Mouse (Mus musculus) brain, embryonic 18.5 days (tissue): ENCODE measurements around the gene Cyyr1.

Experiments
- DNase-seq: peaks from one replicate; pipeline ENCODE4 v3.0.0-alpha.2; 2012; ENCODE audit warnings: low read depth, low spot score

Cyyr1 gene

GRCm38 (mm10) chr16:85470057-85470456 lies 83.1 kb downstream of the Cyyr1 start:
- DNase-seq, result no peak

DNA sequence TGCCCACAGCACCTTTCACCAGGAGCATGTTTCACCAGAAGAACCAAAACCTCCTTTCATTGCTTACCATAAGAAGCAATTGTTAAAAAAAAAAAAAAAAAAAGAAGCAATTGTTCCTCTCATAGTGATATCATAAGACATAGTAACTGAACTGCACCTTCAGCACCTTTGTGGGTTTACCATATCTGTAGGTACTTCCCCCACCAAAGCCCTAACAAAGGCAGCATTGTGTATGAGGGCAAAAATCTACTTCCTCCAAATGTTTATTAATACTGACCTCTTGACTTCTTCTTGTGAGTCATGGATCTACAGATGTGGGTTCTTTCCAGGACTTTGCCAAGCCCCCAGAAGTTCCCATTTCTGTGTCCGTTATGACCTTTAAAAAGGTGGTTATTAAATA lies 98.2 kb downstream of the Cyyr1 start:
- no peak for DNase-seq

DNA sequence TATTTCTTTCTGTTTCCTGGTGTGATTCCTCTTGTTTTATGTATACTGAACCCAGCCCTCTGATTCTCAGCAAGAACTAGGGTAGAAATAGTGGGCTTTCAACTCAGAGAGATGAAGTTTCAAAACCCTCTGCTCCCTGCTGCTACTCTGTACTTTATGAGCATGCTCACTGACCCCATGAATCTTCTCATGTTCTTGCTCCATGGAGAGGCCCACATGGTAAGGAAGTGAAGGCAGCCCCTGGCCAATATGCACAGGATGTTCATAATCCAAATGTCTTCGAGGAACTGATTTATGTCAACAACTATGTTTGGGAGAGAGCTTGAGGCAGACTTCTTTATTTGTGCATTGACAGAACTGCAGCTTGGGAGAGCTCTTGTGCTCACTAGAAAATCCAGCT lies 106.9 kb downstream of the Cyyr1 start:
- DNase-seq, result no peak

- no peak for DNase-seq
Observed at GRCm38 (mm10) chr16:85445801-85446200, 107.4 kb downstream of the Cyyr1 start.

- no peak for DNase-seq
Observed at GRCm38 (mm10) chr16:85435427-85435826, 117.8 kb downstream of the Cyyr1 start.

GRCm38 (mm10) chr16:85429173-85429572 lies 124.0 kb downstream of the Cyyr1 start:
- no peak for DNase-seq

DNA sequence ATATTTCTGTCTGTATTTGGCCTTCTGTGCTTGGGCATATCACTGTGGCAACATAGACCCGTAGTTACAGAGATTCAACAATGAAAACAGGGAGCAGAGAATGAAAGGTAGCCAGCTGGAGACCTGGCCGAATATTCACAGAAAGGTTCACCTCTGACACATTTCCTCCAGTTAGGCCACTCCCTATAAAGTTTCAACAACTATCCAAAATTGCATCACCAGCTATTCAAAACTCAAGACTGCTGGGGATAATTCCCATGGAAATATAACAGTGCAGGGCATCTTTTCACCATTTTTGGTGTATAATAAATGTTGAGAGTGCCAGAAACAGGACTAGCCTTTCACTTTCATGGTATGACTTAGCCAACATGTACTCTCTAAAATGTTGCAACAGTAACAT lies 130.3 kb downstream of the Cyyr1 start:
- no peak for DNase-seq

DNA sequence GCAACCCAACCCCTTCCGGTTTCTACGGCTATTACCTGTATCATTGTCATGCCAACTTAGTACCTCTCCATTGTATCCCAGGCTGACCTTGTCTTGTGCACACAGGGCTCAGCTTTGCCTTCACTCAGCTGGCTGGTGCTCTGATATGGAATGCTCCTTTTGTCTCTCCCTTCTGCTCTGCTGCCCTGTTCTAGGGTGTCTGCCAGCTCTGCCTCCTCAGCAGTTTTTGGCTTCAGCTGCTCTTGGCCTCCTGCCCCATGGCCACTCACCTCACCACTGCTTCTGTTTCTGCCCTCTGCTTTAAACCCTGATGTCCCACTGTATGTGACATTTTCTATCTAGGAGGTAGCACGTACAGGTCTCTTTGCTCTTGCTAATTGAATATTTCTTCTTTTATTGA lies 137.8 kb downstream of the Cyyr1 start:
- no peak for DNase-seq

GRCm38 (mm10) chr16:85393430-85393948 lies 159.7 kb downstream of the Cyyr1 start:
- no peak for DNase-seq

GRCm38 (mm10) chr16:85386801-85387200 lies 166.4 kb downstream of the Cyyr1 start:
- no peak for DNase-seq
